Comparison of ENCODE assay signal across 8 mouse cellular contexts in the genomic region with DNA sequence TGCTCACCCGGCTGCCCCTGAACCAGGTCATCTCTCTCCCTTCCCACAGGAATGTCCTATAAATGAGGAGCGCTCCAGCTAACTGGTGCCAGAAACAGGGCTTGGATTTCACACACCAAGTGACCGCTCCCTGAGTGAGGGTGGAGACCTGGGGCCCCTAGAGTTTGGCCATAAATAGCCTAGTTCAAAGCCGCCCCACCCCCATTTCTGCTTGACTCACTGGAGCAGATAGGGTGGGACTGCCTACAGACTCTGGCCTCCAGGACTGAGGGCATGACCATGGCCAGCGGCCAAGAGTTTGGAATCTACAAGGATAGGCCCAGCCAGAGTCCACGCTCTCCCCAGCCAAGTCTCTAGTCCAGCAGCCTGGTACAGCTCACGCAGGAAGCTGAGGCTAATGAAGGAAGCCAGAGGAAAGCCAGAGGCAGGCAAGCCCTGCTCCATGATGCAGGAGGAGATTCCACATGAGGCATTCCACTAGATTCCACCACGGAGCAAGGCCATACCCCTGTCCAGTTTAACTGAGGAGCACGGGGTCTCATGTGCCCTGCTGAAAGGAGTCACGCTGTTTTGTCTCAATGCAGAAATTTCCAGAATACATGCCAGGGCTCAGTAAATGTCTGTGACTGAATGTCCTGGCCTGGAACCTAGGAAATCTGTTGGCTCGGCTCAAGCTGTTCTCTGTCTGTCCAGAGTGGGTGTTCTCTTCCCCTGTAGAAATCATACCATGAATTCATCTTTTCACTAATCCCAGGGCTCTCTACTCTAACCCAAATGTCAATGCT. TPM values are rescaled to one million over a fixed set of nuclear protein-coding genes. Genes with fewer than 3 reads are reported as not detected.
A peak's percentile ranks its signal among the peaks of the same experiment; 100 is the strongest.
DNase-seq lines count a peak whose midpoint lies in the region; ATAC-seq and TF ChIP-seq lines count a peak whose summit lies in the region.

No protein-coding gene starts in this region.

- H3K79me2 ChIP-seq in liver, adult 2 months (ENCODE audit: control insufficient read depth, insufficient read depth, low read length): no peaks in the 10 kb centered on the region

- 0 out of 2 replicates have a peak overlapping the region, but pooled peaks have one; percentile 8 for H3K27ac ChIP-seq in limb, embryonic 14.5 days (replicated peaks; ENCODE audit: low read depth, low read length)
- H3K27ac ChIP-seq in limb, embryonic 10.5 days: no peak overlapping the region
- no peak overlapping the region for H3K27ac ChIP-seq in embryonic facial prominence, embryonic 13.5 days
- H3K27ac ChIP-seq in liver, adult 2 months (replicated peaks; ENCODE audit: insufficient read depth, low read depth, low read length): peak overlapping the region; percentile 50

- ATAC-seq in limb, embryonic 14.5 days (ENCODE audit: low FRiP score, low read depth): peak; percentile 37
- 0 out of 2 replicates have a peak, but pooled peaks have one; percentile 32 for ATAC-seq in embryonic facial prominence, embryonic 13.5 days (ENCODE audit: insufficient number of reproducible peaks, insufficient read depth, low FRiP score, low TSS enrichment, low read depth)

- WGBS in limb, embryonic 14.5 days: 70% methylated on average over 11 of the region's 11 CpGs
- 81% methylated on average over 11 of the region's 11 CpGs for WGBS in limb, embryonic 10.5 days
- 86% methylated on average over 11 of the region's 11 CpGs for WGBS in embryonic facial prominence, embryonic 13.5 days
- WGBS in liver, adult 2 months: 18% methylated on average over 11 of the region's 11 CpGs

- intact Hi-C loops in heart, postnatal 10 days (cut with DNase I): loop anchor here (2.0 kb wide), 1 partner anchor 16 kb away; no protein-coding TSS in a partner anchor

- no peaks in the 10 kb centered on the region for H3K27me3 ChIP-seq in limb, embryonic 14.5 days (ENCODE audit: control insufficient read depth, insufficient read depth, low read length)
- H3K27me3 ChIP-seq in limb, embryonic 10.5 days (ENCODE audit: low read depth, poor library complexity, severe bottlenecking): no peaks in the 10 kb centered on the region
- no peaks in the 10 kb centered on the region for H3K27me3 ChIP-seq in embryonic facial prominence, embryonic 13.5 days
- no peaks in the 10 kb centered on the region for H3K27me3 ChIP-seq in liver, adult 2 months (ENCODE audit: control insufficient read depth, insufficient read depth, low read length)

- TF ChIP-seq CTCF in liver, adult 2 months (IDR thresholded peaks at IDR 0.05; ENCODE audit: low read depth, low read length): no peak

- no peak overlapping the region for H3K9ac ChIP-seq in limb, embryonic 14.5 days (ENCODE audit: low read depth, low read length, severe bottlenecking)
- no peak overlapping the region for H3K9ac ChIP-seq in embryonic facial prominence, embryonic 13.5 days
- no peak overlapping the region for H3K9ac ChIP-seq in liver, adult 2 months (ENCODE audit: low read depth, low read length)

- TF ChIP-seq POLR2A in limb, embryonic 14.5 days (IDR thresholded peaks at IDR 0.05; ENCODE audit: borderline replicate concordance, extremely low read depth, insufficient read depth, insufficient read length): no peak
- no peak for TF ChIP-seq POLR2A in liver, adult 2 months (IDR thresholded peaks at IDR 0.05; ENCODE audit: extremely low read depth, insufficient read depth, low read length)

- H3K4me2 ChIP-seq in limb, embryonic 14.5 days (replicated peaks; ENCODE audit: low read depth, low read length, severe bottlenecking): no peak overlapping the region
- H3K4me2 ChIP-seq in embryonic facial prominence, embryonic 13.5 days: no peak overlapping the region

- DNase-seq in limb, embryonic 14.5 days (ENCODE audit: low spot score): peak; percentile 44
- no peak for DNase-seq in limb, embryonic 10.5 days (ENCODE audit: low spot score)
- peak; percentile 97 for DNase-seq in heart, postnatal 10 days
- peak; percentile 97 for DNase-seq in liver, adult 2 months (ENCODE audit: extremely low read depth, low read depth, low spot score)
- peak; percentile 50 for DNase-seq in right cerebral cortex, postnatal 4 days
- DNase-seq in embryo, embryonic 10 days (ENCODE audit: low spot score): no peak
- DNase-seq in thymus, postnatal 25 days: no peak

- H3K36me3 ChIP-seq in limb, embryonic 14.5 days (ENCODE audit: control insufficient read depth, insufficient read depth, low read length): no peaks in the 10 kb centered on the region
- H3K36me3 ChIP-seq in limb, embryonic 10.5 days: no peaks in the 10 kb centered on the region
- H3K36me3 ChIP-seq in embryonic facial prominence, embryonic 13.5 days: no peaks in the 10 kb centered on the region
- no peaks in the 10 kb centered on the region for H3K36me3 ChIP-seq in liver, adult 2 months (ENCODE audit: control insufficient read depth, insufficient read depth, low read length)

- H3K9me3 ChIP-seq in limb, embryonic 14.5 days (ENCODE audit: control insufficient read depth, low read length): no peaks in the 10 kb centered on the region
- no peaks in the 10 kb centered on the region for H3K9me3 ChIP-seq in limb, embryonic 10.5 days (replicated peaks)
- no peaks in the 10 kb centered on the region for H3K9me3 ChIP-seq in embryonic facial prominence, embryonic 13.5 days

- H3K4me3 ChIP-seq in limb, embryonic 14.5 days (replicated peaks; ENCODE audit: low read length): no peak overlapping the region
- H3K4me3 ChIP-seq in limb, embryonic 10.5 days: no peak overlapping the region
- H3K4me3 ChIP-seq in embryonic facial prominence, embryonic 13.5 days: no peak overlapping the region
- H3K4me3 ChIP-seq in liver, adult 2 months (ENCODE audit: insufficient read depth, low read depth, low read length): no peak overlapping the region

- H3K4me1 ChIP-seq in limb, embryonic 14.5 days (ENCODE audit: control insufficient read depth, insufficient read depth, low read length): no peaks in the 10 kb centered on the region
- no peaks in the 10 kb centered on the region for H3K4me1 ChIP-seq in limb, embryonic 10.5 days
- 0 out of 2 replicates have a peak, but pooled peaks cover 5% of the 10 kb centered on the region for H3K4me1 ChIP-seq in embryonic facial prominence, embryonic 13.5 days
- peaks cover 5% of the 10 kb centered on the region for H3K4me1 ChIP-seq in liver, adult 2 months (ENCODE audit: control insufficient read depth, insufficient read depth, low read length)

RNA-seq across cellular contexts. Expression of gene Snta1, which starts 17.5 kb away (rescaled TPM):
- polyA plus RNA-seq in limb, embryonic 14.5 days (2012; rRNA removed): 11.0 and 14.9 TPM in 2 replicates
- polyA plus RNA-seq in limb, embryonic 14.5 days (2014; fragmentation: Nextera tagmentation; extraction: Ambion mirVana): 5.0 and 5.2 TPM in 2 replicates
- polyA plus RNA-seq in limb, embryonic 10.5 days (2016; fragmentation: Nextera tagmentation; extraction: Ambion mirVana): 2.8 and 3.2 TPM in 2 replicates
- polyA plus RNA-seq in embryonic facial prominence, embryonic 13.5 days (2015; fragmentation: Nextera tagmentation; extraction: Ambion mirVana): 8.8 and 8.9 TPM in 2 replicates
- 100 to 1,000 TPM in 1 of 2 experiments, 10 to 100 TPM in 1; 82.6 to 106 TPM for total RNA-seq in heart, postnatal 10 days (2021)
- total RNA-seq in liver, adult 2 months (2014; rRNA removed): 10.3 and 11.3 TPM in 2 replicates
- polyA plus RNA-seq in liver, adult 2 months (2012; rRNA removed): 21.4 and 24.7 TPM in 2 replicates

RNA-seq across cellular contexts. Expression of gene Cdk5rap1, which starts 17.6 kb away (rescaled TPM):
- 16.6 and 20.0 TPM in 2 replicates for polyA plus RNA-seq in limb, embryonic 14.5 days (2012; rRNA removed)
- polyA plus RNA-seq in limb, embryonic 14.5 days (2014; fragmentation: Nextera tagmentation; extraction: Ambion mirVana): 9.0 and 13.0 TPM in 2 replicates
- polyA plus RNA-seq in limb, embryonic 10.5 days (2016; fragmentation: Nextera tagmentation; extraction: Ambion mirVana): 15.6 and 20.6 TPM in 2 replicates
- 18.5 and 22.4 TPM in 2 replicates for polyA plus RNA-seq in embryonic facial prominence, embryonic 13.5 days (2015; fragmentation: Nextera tagmentation; extraction: Ambion mirVana)
- total RNA-seq in heart, postnatal 10 days (2021): 10 to 100 TPM; 13.6 to 16.3 TPM
- total RNA-seq in liver, adult 2 months (2014; rRNA removed): 21.8 and 28.8 TPM in 2 replicates
- 10.5 and 11.0 TPM in 2 replicates for polyA plus RNA-seq in liver, adult 2 months (2012; rRNA removed)

RNA-seq across cellular contexts. Expression of gene Cbfa2t2, which starts 45.9 kb away (rescaled TPM):
- polyA plus RNA-seq in limb, embryonic 14.5 days (2012; rRNA removed): 26.4 and 36.0 TPM in 2 replicates
- polyA plus RNA-seq in limb, embryonic 14.5 days (2014; fragmentation: Nextera tagmentation; extraction: Ambion mirVana): 35.7 and 40.0 TPM in 2 replicates
- polyA plus RNA-seq in limb, embryonic 10.5 days (2016; fragmentation: Nextera tagmentation; extraction: Ambion mirVana): 54.0 and 59.2 TPM in 2 replicates
- 54.0 and 54.1 TPM in 2 replicates for polyA plus RNA-seq in embryonic facial prominence, embryonic 13.5 days (2015; fragmentation: Nextera tagmentation; extraction: Ambion mirVana)
- total RNA-seq in heart, postnatal 10 days (2021): 10 to 100 TPM; 23.5 to 25.3 TPM
- total RNA-seq in liver, adult 2 months (2014; rRNA removed): 7.3 and 10.3 TPM in 2 replicates
- 4.3 and 4.6 TPM in 2 replicates for polyA plus RNA-seq in liver, adult 2 months (2012; rRNA removed)

Comparison
In these comparisons a context has a peak if more than half of its experiments do, and no peak if none do; other contexts are left out.
1. DNase-seq: peak in limb, embryonic 14.5 days (single experiment), heart, postnatal 10 days (2 of 2), liver, adult 2 months (single experiment) and right cerebral cortex, postnatal 4 days (single experiment); none in limb, embryonic 10.5 days (single experiment), embryo, embryonic 10 days (single experiment) and thymus, postnatal 25 days (single experiment).
2. H3K27ac ChIP-seq: peak in limb, embryonic 14.5 days (single experiment) and liver, adult 2 months (single experiment); none in limb, embryonic 10.5 days (single experiment) and embryonic facial prominence, embryonic 13.5 days (single experiment).